Mouse (Mus musculus): Measurements from ENCODE around the gene Vmn1r123. TPM values are rescaled to one million over a fixed set of nuclear protein-coding genes. Genes with fewer than 3 reads are reported as not detected.

The Vmn1r123 gene
- not detected in 2 replicates for polyA plus RNA-seq (2012; rRNA removed)

DNA sequence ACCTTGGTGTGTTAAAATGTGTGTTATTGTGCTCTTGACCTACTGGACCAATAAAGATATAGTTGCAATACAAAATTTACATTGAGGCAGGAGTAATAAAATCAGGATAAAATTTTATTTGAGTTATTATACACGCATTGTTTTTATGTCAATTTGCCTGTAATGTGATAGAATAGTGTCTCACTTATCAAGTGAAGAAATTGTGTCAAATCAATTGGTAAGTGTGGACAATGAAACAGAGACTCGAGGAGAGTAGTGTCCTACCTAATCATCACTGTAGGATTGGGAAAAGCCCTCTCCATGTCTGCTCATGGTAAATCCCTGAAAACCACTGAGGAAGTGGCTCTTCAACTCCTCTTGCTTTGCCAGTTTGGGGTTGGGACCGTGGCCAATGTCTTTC lies at the start of gene Vmn1r123:
Vmn1r123 (plus strand) TSS at position 301 of the 400 bp plus-strand sequence.

DNA sequence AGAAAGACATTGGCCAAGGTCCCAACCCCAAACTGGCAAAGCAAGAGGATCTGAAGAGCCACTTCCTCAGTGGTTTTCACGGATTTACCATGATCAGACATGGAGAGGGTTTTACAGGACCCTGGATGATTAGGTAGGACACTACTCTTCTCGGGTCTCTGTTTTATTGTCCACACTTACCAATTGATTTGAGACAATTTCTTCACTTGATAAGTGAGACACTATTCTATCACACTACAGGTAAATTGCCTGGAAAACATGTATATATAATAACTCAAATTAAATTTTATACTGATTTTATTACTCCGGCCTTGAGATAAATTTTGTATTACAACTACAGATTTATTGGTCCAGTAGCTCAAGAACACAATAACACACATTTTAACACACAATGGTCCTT lies 28.0 kb upstream of the Vmn1r123 start, which contains the start of gene Vmn1r122:
Vmn1r122 (minus strand) TSS at position 101 of the 400 bp plus-strand sequence.

DNA sequence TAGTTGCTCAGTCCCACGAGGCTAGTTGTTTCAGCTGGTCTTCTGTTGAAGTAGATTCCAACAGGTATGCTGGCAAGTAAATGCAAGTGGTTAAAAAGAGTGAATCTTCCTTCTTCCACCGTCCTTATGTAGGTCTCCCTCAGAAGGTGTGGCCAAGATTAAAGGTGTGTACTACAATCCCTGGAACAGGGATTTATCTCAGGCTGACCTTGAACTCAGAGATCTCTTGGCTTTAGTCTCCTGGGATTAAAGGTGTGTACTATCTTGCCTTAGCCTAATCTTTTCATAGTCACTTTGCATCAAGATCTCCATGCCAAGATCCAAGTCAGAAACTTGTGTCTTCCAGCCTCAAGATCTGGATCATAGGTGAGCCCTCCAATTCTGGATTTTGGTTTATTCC lies 28.3 kb downstream of the Vmn1r123 start, which contains the start of gene Gm5157:
Gm5157 (minus strand) TSS at position 101 of the 400 bp plus-strand sequence.

Other genes starting within 250 kb of the Vmn1r123 start
- gene Vmn1r118, start 249.8 kb upstream of the Vmn1r123 start, polyA plus RNA-seq (2012; rRNA removed) = not detected in 2 replicates
- not detected in 2 replicates for gene Vmn1r119, start 149.7 kb upstream of the Vmn1r123 start, polyA plus RNA-seq (2012; rRNA removed)
- not detected in 2 replicates for gene Vmn1r120, start 108.4 kb upstream of the Vmn1r123 start, polyA plus RNA-seq (2012; rRNA removed)
- not detected in 2 replicates for gene Vmn1r121, start 63.7 kb upstream of the Vmn1r123 start, polyA plus RNA-seq (2012; rRNA removed)
- not detected in 2 replicates for gene Vmn1r122, start 28.1 kb upstream of the Vmn1r123 start, polyA plus RNA-seq (2012; rRNA removed)
- not detected in 2 replicates for gene Gm5157, start 28.2 kb downstream of the Vmn1r123 start, polyA plus RNA-seq (2012; rRNA removed)
- gene Vmn1r124, start 98.4 kb downstream of the Vmn1r123 start, polyA plus RNA-seq (2012; rRNA removed) = not detected in 2 replicates
- gene Vmn1r125, start 110.0 kb downstream of the Vmn1r123 start, polyA plus RNA-seq (2012; rRNA removed) = not detected in 2 replicates
- gene Vmn1r126, start 139.3 kb downstream of the Vmn1r123 start, polyA plus RNA-seq (2012; rRNA removed) = not detected in 2 replicates
- gene Vmn1r127, start 157.7 kb downstream of the Vmn1r123 start, polyA plus RNA-seq (2012; rRNA removed) = not detected in 2 replicates
- gene Vmn1r128, start 187.2 kb downstream of the Vmn1r123 start, polyA plus RNA-seq (2012; rRNA removed) = not detected in 2 replicates
- not detected in 2 replicates for gene Vmn1r129, start 199.1 kb downstream of the Vmn1r123 start, polyA plus RNA-seq (2012; rRNA removed)

Data from colon, adult 2 months (tissue).